Mouse (Mus musculus): Measurements from ENCODE around the gene Sec24a.
"Not testable (repeated sequence)": the region's sequence is repeated elsewhere in the genome, so short reads cannot be mapped to it uniquely, and the experiment has no call there.

The Sec24a gene

DNA sequence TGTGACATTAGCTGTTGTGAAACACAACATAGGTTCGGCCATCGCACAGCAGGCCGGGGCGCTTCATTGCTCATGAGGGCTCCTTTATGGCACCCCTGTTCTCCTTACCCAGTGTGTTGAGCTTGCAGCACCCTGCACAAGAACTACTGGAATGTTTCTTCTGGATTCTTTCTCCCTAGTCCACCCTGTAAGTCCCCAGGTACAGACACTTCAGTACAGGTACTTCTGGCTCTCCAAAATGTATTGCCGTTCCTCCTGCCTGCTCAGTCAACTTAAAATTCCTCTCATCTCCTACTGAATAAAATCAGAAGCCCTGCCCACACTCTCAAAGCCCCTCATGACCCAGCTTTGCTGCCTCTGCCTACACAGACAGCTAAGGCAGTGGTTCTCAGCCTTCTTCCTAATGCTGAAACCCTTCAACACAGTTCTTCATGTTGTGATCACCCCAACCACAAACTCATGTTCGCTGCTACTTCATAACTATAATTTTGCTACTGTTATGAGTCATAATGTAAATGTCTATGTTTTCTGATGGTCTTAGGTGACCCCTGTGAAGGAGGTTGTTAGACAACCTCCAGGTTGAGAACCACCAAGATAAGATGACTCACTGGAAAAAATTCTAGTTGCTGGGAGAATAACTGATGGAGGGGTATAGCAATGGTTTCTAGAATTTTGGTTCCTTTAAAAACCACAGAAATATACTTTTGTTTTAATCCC lies 3.3 kb downstream of the Sec24a start:
- no peak for DNase-seq (ENCODE audit: low spot score in 2 of 2)

DNA sequence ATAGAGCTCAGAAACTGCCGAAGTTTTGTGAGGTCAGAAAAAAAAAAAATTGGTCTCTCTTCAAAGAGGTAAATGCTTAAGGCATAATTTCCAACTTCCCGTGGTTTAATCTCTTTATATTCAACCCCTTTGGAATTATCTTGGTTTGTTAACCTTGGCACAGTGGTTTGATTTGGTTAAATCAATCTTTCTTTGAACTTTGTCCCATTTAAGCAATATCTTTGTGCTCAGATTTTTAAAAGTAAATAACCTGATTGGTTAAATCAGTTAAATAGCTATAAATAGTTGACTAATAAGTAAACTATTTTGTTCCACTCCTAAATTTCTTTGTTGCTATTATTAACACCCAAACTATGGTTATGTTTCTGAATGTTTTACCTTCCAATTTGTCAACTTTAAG lies 4.2 kb downstream of the Sec24a start:
- no peak for DNase-seq (ENCODE audit: low spot score in 2 of 2)

DNA sequence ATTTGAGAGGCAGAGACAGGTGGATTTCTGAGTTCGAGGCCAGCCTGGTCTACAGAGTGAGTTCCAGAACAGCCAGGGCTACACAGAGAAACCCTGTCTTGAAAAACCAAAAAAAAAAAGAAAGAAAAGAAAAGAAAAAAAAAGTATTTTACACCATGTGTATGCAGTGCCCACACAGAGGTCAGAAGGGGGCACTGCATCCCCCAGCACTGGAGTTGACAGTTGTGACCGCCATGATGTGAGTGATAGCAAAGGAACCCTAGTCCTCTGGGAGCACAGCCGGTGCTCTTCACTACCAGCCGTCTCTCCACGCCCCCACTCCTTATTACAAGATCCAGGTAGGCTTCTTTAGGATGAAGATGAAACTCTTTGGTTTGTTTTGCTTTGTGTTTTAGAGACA lies 5.2 kb downstream of the Sec24a start:
- DNase-seq (ENCODE audit: low spot score in 2 of 2) = not testable (repeated sequence)

DNA sequence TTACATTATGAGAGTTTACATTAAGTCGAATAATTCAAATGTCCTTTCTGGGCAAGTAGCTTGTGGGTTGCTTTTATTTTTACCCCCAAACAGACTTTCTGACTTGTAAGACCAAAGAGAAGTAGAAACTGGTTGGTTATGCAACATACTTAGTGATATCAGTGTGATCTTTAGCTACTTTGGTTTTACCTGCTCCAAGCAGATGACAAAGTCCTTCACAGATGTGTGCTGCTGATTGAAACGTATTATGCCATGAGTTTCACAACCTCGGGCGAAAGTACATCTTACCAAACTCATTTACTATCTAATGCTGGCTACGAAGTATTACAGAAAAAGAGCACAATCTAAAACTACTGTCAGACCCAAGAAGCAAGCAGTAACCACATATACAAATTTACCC lies 5.8 kb downstream of the Sec24a start:
- DNase-seq (ENCODE audit: low spot score in 2 of 2) = no peak

DNA sequence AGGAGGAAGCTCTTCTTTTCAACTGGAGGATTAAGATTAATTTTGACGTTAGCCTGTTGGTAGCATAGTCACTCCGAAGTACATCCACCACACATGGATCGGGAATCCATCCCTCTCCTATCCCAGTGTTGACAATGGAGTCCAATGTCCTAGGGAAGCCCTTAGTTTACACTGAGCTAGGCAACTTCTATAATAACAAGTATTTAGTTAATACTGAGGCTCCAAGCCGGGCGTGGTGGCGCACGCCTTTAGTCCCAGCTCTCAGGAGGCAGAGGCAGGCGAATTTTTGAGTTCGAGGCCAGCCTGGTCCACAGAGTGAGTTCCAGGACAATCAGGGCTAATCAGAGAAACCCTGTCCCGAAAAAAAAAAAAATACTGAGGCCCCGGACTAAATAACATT lies 6.4 kb downstream of the Sec24a start:
- DNase-seq (ENCODE audit: low spot score in 2 of 2) = no peak

DNA sequence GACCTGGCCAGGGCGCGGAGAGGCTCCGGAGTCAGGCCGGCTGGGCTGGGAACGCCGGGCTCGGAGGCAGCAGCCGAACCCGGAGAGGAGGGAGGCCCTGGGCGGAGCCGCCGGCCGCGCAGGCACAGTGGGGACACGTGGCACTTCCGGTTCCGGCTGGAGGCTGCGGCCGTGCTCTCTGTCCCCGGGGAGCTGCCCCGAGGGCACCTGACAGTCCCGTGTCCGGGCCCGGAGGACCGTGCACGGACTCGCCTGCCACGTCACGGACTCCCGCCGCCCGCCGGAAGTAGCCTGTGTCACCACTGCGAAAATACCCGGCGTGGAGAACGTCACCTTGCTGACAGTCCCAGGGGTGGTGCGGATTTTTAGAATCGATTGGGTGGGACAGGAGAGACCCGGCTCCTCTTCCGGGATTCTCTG lies 7.1 kb downstream of the Sec24a start:
- DNase-seq (ENCODE audit: low spot score in 2 of 2) = peak; percentile 89 to 95

DNA sequence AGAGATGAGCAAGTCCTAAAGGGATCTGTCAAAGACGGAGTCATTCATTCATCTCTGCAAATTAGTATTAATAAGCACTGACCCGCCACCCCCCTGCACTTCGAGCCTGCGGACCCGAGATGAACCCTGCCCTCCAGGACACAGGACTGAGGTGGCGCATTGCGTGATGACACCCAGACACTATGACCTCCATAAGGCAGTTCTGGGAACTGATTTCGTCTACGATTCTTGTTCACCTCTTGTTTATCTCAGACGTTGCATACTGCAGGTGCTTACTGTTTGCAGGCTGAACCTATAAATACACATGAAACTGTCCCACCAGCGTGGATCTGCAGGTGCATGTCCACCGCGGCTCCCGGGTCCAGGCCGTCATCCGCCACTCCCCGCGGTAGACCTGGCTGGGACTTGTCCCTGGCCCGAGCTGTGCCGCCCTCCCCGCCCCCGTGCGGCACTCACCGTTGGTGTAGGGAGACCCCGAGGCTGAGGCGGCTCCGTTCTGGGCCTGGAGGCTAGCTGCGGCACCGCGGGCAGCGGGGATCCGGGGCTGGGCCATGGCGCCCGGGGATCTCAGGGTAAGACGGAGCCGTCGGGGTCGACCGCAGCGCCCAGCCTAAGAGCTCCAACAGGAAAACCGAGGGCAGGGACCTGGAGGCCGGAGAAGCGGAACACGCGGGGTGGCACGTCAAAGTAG lies 7.7 kb downstream of the Sec24a start:
- DNase-seq (ENCODE audit: low spot score in 2 of 2) = no peak

DNA sequence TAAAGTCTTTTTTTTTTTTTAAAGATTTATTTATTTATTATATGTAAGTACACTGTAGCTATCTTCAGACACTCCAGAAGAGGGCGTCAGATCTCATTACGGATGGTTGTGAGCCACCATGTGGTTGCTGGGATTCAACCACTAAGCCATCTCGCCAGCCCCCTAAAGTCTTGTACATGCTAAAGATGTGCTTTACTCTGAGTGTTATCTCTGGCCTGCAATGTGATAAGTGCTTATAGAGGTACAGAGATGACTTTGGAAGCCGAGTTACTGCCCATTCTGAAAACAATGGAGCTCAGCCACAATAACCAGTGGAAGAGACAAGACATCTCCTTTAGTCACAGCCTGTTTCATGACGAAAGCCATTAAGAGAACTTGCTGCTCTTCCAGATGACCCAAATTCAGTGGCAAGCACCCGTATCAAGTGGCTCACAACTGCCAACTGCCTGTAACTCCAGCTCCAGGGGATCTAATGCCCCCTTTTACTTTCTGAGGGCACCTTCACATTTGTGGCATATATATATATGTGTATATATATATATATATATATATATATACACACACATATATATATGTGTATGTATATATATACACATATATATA lies 11.7 kb downstream of the Sec24a start:
- not testable (repeated sequence) for DNase-seq (ENCODE audit: low spot score in 2 of 2)

DNA sequence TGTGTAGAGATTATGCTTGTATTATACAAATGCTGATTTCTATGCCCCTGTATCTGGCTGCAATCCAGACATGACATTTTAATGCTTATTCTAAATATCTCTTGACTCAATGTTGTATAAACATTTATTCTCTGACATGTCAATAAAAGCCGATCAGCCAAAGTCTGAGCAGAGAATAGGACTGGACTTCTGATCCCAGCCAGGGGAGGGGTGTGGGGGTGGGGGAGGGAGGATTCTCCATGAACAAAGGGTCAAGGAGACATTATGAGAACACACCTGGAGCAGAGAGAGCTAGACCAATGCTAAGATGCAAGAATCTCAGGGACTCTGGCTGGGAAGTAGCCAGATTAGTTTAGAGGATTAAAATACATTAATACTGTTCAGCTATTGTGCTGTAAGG lies 17.3 kb downstream of the Sec24a start:
- DNase-seq (ENCODE audit: low spot score in 2 of 2) = no peak

DNA sequence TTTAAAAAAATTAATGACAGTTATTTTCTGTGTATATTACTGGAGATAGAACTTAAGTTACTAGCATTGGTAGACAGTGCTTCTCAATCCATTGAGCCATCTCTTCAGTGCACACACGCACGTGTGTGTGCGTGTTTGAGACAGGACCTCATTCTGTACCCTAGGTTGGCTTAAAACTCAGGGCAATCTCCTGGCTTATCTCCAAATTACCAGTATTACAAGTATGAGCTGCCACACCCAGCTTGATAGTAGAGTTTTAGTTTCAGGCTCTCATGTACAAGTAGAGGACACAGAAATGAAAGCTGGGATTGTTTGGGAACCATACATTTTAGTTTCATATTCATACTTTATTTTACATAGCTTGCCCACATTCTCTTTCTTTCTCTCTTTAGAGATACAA lies 22.7 kb downstream of the Sec24a start:
- no peak for DNase-seq (ENCODE audit: low spot score in 2 of 2)

DNA sequence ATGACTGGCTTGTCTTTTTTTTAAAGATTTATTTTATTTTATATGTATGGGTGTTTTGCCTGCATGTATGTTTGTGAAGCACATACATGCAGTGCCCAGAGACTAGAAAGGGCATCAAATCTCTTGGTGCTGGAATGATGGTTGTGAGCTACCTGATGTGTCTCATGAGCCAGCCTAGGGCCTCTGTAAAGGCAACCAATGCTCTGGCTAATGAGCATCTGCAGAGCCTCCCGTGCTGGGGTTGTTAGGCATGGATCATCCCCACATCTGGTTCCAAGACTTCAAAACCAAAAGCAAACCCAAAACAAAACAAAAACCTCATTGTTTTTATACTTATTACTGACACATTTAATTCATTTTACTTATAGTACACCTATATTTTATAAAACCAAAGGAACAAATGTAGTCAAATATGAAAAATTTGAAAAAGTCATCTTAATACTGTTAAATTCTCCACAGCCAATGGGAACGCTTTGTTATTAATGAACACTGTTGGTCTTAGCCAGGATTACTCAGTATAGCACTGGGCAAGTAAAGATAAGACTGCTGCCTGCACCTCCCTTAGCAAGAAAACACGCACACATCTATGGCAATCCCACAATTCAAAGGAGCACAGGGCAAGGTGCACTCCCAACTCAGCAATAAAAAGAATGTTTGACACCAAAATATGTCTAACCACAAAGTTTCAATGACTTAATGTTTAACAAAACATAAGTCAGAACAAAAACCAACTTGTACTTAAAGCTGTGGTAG lies 24.6 kb downstream of the Sec24a start:
- no peak for DNase-seq (ENCODE audit: low spot score in 2 of 2)

DNA sequence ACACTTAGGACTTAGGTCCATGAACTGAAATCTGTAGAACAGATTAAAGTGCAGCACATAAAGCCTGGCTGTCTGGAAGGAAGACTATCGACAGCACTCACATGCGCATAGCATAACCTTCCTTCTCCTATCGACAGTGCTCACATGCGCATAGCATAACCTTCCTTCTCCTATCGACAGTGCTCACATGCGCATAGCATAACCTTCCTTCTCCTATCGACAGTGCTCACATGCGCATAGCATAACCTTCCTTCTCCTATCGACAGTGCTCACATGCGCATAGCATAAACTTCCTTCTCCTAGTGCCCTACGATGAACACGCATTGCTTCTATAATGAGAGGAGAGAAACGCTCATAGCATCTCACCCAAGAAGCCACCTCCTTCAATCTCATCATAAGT lies 29.2 kb downstream of the Sec24a start:
- not testable (repeated sequence) for DNase-seq (ENCODE audit: low spot score in 2 of 2)

DNA sequence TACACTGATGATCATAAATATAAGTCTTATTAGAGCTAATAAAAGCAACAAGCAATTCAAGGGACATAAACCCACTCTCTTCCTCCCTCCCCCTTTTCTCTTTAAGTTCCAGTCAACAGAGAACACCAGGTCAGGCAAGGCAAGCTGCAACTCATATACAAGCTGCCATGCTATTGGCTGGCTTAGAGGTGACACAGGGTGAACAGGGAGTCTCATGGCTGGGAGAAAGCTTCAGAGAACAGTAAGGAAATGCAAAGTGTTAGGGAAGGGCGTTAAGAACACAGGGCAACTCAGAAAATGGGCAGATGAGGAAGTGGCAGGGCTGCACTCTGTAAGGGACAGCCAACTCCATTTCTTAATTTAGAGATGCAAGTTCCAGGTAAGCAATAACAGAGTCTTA lies 30.6 kb downstream of the Sec24a start:
- DNase-seq (ENCODE audit: low spot score in 2 of 2) = no peak

DNA sequence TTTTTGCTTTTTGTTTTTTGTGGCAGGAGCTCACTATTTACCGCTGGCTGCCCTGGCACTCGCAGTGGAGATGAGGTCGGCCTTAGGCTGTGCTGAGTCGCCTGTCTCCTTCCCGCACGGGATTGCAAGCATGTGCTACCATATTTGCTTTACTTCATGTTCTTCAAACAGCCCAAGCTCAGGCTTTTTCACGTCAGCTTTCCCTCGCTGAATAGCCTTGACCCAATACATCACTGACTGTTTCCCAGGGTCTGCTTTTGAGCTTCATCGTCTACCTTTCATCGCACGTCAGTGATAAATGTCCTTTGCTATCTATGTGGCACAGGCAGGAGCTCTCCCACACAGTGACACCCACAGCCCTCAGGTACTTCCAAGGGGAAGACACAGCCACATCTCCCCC lies 42.4 kb downstream of the Sec24a start:
- DNase-seq (ENCODE audit: low spot score in 2 of 2) = no peak

DNA sequence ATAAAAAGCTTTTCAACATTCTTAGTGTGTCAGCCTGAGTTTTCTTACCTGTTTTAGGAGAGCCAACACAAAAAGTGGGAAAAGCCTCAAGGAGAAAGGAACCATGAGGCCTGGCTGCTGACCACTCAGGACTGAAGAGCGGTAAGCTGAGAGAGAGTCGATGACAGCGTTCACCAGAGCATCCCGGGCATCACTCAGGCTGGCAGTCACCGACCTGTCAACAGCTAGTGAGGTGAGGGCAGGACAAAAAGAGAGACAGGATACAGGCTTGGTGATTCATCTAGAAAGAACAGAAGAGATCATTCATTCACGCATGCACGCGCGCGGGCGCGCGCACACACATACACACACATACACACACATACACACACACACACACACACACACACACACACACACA lies 56.4 kb downstream of the Sec24a start:
- DNase-seq (ENCODE audit: low spot score in 2 of 2) = no peak

DNA sequence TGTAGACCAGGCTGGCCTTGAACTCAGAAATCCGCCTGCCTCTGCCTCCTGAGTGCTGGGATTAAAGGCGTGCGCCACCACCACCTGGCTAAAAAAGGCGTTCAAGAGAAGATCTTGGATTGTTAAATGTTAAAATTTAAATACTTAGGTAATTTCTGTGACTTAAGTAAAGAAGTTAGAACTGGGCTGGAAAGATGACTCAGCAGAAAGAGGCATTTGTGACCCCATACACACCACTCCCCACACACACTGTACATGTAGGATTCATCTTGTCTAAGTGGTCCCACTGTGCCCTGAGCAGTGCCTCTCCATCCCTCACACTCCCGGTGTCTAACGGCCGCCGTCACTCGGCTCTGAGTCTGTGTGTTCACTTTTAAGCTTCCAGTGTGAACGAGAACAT lies 57.0 kb downstream of the Sec24a start:
- DNase-seq (ENCODE audit: low spot score in 2 of 2) = no peak

DNA sequence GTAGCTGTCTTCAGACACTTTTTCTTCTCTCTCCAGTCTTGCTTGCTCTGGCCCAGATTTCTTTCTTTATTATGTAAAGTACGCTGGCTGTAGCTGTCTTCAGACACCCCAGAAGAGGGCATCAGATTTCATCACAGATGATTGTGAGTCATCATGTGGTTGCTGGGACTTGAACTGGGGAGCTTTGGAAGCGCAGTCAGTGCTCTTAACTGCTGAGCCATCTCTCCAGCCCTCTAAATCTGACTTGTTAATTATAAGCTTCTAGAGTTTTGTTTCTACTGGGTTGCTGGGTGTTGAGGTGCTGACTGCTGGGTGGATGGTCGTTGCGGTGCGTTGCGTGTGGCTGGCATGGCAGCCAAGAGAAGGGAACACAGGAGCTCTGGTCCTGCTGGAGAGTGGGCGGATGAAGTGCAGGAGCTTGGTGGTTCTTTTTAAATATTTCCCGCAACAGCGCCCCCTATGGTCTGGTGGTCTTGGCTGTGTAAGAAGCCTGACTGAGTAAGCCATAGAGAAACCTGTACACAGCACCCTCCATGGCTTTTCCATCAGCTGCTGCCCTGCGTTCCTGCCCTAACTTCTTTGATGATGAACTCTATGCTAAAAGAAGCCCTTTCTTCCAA lies 59.9 kb downstream of the Sec24a start:
- DNase-seq (ENCODE audit: low spot score in 2 of 2) = no peak

DNA sequence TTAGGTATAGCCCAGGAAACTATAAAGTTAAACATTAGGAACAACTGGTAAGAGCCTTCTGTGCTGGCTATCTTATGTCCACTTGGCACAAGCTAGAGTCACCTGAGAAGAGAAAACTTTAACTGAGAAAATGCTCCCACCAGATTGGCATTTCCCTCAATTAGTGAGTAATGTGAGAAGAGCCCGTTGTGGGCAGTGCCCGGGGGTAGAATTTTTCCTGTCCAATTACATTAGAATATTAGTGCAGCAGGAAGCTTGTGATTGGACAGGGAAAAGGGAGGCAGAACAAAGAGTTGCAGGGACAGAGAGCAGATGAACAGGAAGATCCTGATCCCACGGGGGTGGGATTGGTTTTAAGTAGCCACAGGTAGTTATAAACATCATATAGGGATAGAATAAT lies 60.6 kb downstream of the Sec24a start:
- DNase-seq (ENCODE audit: low spot score in 2 of 2) = no peak

DNA sequence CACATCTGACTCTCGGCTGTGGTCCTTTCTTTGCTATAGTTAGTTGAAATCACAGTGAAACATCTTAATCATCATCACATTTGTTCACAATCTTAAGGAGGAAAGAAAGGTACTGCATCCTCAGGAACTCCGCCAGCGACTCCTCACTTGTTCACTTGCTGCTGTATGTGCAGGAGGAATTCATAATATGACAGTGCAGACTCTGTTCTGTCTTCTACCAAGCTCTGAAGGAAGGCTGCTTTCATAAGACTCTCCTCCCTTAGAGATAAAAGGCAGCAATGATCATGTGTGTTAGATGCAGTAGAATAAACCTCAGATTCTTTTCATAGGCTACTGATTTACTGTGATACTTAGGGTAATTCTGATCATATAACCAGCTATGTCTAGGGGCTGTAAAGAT lies 68.5 kb downstream of the Sec24a start:
- DNase-seq (ENCODE audit: low spot score in 2 of 2) = no peak

DNA sequence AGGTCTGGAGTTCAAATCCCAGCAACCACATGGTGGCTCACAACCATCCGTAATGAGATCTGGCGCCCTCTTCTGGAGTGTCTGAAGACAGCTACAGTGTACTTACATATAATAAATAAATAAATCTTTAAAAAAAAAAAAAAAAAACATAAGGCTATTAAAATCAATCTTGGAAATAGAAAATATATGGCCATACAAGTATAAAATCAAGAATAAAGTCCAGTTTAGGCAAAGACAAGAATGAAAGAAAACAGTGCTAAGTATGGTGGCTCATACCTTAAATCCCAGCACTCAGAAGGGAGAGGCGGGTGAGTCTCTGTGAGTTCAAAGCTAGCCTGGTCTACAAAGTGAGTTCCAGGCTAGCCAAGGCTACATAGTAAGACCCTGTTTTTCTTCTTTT lies 72.8 kb downstream of the Sec24a start:
- not testable (repeated sequence) for DNase-seq (ENCODE audit: low spot score in 2 of 2)

DNA sequence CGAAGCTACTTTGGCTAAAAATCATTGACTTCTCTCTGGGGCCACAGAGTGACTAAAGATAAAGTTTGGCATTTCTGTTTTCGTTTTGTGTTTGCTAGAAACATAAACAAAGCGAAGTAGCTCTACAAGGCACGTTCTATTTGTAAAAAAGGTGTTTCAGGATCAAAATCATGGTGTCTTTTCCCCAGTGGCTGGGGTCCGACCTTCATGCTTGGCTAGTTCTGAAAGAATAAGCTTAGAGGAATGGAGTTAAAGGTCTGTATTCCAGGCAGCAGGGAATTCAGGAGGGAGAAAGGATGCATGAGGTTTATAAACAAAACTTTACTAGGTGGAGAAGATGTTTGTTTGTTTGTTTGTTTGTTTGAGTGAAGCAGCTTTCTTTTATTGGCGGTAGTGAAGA lies 74.1 kb downstream of the Sec24a start:
- no peak for DNase-seq (ENCODE audit: low spot score in 2 of 2)
